Mouse (Mus musculus) forebrain, postnatal 0 days (tissue): ENCODE results near the gene Memo1. TPM values are rescaled to one million over a fixed set of nuclear protein-coding genes. Genes with fewer than 3 reads are reported as not detected.
"Not testable (repeated sequence)": the region's sequence is repeated elsewhere in the genome, so short reads cannot be mapped to it uniquely, and the experiment has no call there.

Source experiments
- ATAC-seq: fragments of 200-750 bp; cut with Nextera tagmentation; 2 replicates; pipeline ENCODE4 v1.8.0; 2017; ENCODE audit warnings: mild to moderate bottlenecking, moderate library complexity
- DNase-seq: peaks from one replicate; pipeline ENCODE4 v3.0.0-alpha.2; 2015
- H3K27ac ChIP-seq: fragments of 300-500 bp; sonication (generic); 2 replicates; pipeline ENCODE4 v1.5.1; 2014; ENCODE audit warnings: low read depth, mild to moderate bottlenecking, antibody characterized with exemption, low read length, moderate library complexity, mixed read lengths
- H3K27me3 ChIP-seq: fragments of 300-500 bp; sonication (generic); 2 replicates; pipeline ENCODE4 v1.6.1; 2014; ENCODE audit warnings: mild to moderate bottlenecking, low read length, mixed read lengths; ENCODE audit not compliant: insufficient read depth
- H3K36me3 ChIP-seq: fragments of 300-500 bp; sonication (generic); 2 replicates; pipeline ENCODE4 v1.6.1; 2014; ENCODE audit warnings: mild to moderate bottlenecking, moderate library complexity; ENCODE audit not compliant: insufficient read depth
- H3K4me1 ChIP-seq: fragments of 300-500 bp; sonication (generic); 2 replicates; pipeline ENCODE4 v1.6.1; 2014; ENCODE audit warnings: antibody characterized with exemption; ENCODE audit not compliant: insufficient read depth
- H3K4me2 ChIP-seq: fragments of 300-500 bp; sonication (generic); 2 replicates; pipeline ENCODE4 v1.6.1; 2014; ENCODE audit warnings: low read depth, mild to moderate bottlenecking, moderate library complexity
- H3K4me3 ChIP-seq: fragments of 300-500 bp; sonication (generic); 2 replicates; pipeline ENCODE4 v1.5.1; 2014; ENCODE audit warnings: low read depth, low read length, mixed read lengths
- H3K9ac ChIP-seq: fragments of 300-500 bp; sonication (generic); 2 replicates; pipeline ENCODE4 v1.6.1; 2014; ENCODE audit warnings: mild to moderate bottlenecking
- H3K9me3 ChIP-seq: fragments of 300-500 bp; sonication (generic); 2 replicates; pipeline ENCODE4 v1.6.1; 2016; ENCODE audit warnings: low read length
- CTCF ChIP-seq: sonication (generic); IDR thresholded peaks from 2 replicates; pipeline ENCODE4 v1.5.1; 2016; ENCODE audit warnings: antibody characterized with exemption, control low read depth, low read depth
- WGBS: fragments of 180-500 bp; shearing (Covaris S2); extraction: QIAGEN DNeasy Blood & Tissue Kit; methylation state at CpG from one replicate; pipeline ENCODE4 v1.1.7; 2014; 5-methylcytosine and 5-hydroxymethylcytosine counted together
- polyA plus RNA-seq: library from polyadenylated mRNA; unstranded; fragments of >200 nt; fragmentation: Nextera tagmentation; extraction: Ambion mirVana; gene quantifications from 2 replicates; pipeline ENCODE4 v1.2.1, GENCODE M21; 2015
- total RNA-seq: library from RNA; depleted of rRNA; stranded (reverse); fragments of >200 nt; gene quantifications from 2 replicates; pipeline ENCODE4 v1.2.3, GENCODE M21; 2014

Memo1 gene
- total and polyA plus RNA-seq, 2 experiments from 2014 or later = 45.7 to 46.3 TPM

DNA sequence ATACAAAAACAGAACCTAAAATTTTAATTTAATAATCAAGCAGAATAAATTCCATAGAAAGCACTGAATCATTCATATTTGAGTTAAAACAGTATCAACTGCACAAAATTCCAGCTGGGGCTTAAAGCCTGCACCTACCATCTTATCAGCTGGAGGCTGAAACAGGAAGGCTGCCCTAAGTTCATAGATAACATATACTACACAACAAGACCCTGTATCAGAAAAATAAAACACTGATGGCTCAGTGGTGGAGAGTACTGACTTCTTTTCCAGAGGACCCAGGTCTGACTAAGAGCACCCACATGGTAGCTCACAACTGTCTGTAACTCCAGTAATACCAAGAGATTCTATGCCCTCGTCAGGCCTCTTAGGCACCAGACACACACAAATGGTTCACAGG, 55.0 kb downstream of the Memo1 start:
- no peaks in the 10 kb centered on the region for H3K27me3 ChIP-seq
- no peaks in the 10 kb centered on the region for H3K4me1 ChIP-seq
- no peak overlapping the region for H3K27ac ChIP-seq
- H3K9me3 ChIP-seq = no peaks in the 10 kb centered on the region
- no peak overlapping the region for H3K4me3 ChIP-seq
- peaks cover 3% of the 10 kb centered on the region; the same call in 1 of the 2 replicates for H3K36me3 ChIP-seq
- no peak for DNase-seq
- TF ChIP-seq CTCF = no peak
- no peak overlapping the region for H3K9ac ChIP-seq
- 97% methylated on average over 1 of the region's 1 CpGs for WGBS
- ATAC-seq = no peak
- H3K4me2 ChIP-seq = no peak overlapping the region

DNA sequence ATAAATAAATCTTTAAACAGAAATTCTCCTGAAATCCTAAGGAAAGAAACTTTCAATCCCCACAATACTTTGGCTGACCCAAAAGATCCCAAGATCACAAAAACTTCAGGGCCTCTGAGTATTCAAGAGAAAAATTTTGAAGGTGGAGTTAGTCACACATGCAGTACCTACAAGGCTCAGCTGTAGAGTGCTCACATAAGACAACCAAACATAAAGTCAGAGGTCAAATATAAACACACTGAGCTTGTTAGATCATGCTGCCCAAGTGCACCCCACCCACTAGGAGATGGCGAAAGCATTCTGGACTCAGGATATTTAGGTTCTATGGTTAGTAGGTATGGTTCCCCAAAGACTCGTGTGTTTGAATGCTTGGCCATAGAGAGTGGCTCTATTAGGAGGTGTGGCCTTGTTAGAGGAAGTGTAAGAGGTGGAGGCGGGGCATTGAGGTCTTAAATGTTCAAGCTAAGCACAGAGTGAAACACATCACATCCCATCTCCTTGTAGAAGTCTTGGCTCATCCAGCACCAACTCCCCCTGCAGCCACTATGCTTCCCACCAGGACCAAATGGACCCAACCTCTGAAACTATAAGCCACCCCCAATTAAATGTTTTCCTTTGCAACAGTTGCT, 67.1 kb downstream of the Memo1 start:
- TF ChIP-seq CTCF = no peak
- Histone ChIP-seq H3K9me3 (no peaks in the 10 kb centered on the region), H3K27me3 (no peaks in the 10 kb centered on the region), H3K4me1 (no peaks in the 10 kb centered on the region), H3K27ac (no peak overlapping the region), H3K9ac (no peak overlapping the region), H3K4me2 (no peak overlapping the region), H3K36me3 (0 out of 2 replicates have a peak, but pooled peaks cover 4% of the 10 kb centered on the region), H3K4me3 (no peak overlapping the region)
- WGBS = 89% methylated on average over 3 of the region's 3 CpGs
- no peak for DNase-seq
- ATAC-seq = no peak

DNA sequence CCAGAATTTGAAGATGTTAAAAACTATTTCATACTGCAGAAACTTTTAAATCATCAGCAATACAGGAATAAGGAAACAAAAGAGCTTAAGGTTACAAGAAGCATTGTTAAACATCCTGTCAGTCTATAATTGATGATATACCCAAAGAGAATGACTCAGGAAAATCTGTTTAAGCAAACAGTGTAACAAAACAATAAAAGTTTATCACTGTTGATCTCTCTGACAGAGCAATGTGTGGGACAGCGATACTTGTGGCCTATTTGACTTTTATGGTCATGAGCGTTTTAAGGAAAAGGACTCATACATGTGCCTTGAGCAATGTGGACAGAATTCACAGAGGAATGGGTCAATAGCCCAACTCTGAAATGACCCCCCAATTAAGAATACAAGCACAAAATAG, 78.0 kb downstream of the Memo1 start:
- Histone ChIP-seq H3K27ac (no peak overlapping the region), H3K4me3 (no peak overlapping the region), H3K27me3 (no peaks in the 10 kb centered on the region), H3K9ac (no peak overlapping the region), H3K4me2 (no peak overlapping the region), H3K4me1 (no peaks in the 10 kb centered on the region), H3K36me3 (peaks cover 8% of the 10 kb centered on the region; the same call in 1 of the 2 replicates), H3K9me3 (no peaks in the 10 kb centered on the region)
- DNase-seq (no peak), ATAC-seq (no peak)
- no peak for TF ChIP-seq CTCF
- 95% methylated on average over 2 of the region's 2 CpGs for WGBS

DNA sequence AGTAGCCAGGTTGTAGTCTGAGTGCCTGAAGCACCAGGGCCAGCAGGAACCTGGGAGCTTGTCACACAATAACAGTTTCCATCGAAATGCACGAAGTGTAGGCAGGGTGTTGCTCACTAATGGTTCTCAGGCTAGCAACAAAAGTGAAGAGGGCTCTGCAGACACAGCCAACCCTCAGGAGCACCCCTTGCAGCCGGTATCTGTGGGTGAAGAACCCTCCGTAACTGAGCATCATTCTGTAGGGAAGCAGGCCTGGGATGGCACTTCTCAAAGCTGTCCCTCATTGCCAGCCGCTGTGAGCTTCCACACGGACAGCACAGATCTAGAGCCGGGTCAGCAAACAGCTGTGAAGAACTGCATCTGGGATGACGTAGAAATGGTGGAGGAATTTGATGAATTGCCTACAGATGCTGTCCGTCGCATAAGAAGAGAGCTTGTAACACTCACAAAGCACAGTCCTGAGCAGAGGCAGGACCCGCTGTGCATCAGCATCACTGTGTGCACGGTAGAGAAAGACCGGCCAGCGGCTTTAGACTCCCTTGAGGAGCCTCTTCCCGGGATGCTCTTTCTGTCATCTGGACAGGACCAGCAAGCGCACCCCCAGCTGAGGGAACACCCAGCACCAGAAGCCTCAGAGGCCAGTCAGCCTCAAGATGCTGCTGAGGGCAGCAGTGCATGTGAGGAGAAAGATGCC, 82.3 kb downstream of the Memo1 start:
- not testable (repeated sequence) for H3K27me3 ChIP-seq, H3K9ac ChIP-seq, H3K27ac ChIP-seq, H3K4me3 ChIP-seq, ATAC-seq, H3K36me3 ChIP-seq, H3K9me3 ChIP-seq, DNase-seq, H3K4me2 ChIP-seq, H3K4me1 ChIP-seq
- 90% methylated on average over 16 of the region's 16 CpGs for WGBS

DNA sequence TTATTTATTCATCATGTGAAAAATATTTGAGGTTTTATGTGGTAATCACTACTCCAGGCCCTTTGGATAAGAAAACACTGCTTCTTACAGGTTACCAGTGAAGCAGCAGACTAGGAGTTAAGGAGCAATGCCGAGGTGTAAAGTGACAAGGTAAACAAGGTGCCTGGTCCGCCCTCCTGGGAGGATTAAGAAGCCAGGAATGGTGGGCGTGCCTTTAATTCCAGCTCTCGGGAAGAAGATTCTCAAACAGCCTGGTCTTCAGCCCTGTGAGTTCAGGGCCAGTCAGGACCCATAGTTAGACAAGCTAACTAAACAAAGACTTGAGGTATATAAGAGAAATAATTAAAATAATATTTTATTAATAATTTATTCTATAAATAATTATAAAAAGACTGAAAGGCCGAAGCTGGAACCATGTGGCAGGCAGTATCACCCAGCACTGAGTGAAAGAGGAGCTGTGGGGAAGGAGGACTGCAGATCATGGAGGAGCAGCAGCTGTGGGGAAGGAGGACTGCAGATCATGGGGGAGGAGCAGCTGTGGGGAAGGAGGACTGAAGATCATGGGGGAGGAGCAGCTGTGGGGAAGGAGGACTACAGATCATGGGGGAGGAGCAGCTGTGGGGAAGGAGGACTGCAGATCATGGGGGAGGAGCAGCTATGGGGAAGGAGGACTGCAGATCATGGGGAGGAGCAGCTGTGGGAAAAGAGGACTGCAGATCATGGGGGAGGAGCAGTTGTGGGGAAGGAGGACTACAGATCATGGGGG, 86.0 kb downstream of the Memo1 start:
- ATAC-seq = no peak
- Histone ChIP-seq H3K4me1 (no peaks in the 10 kb centered on the region), H3K4me2 (no peak overlapping the region), H3K9me3 (no peaks in the 10 kb centered on the region), H3K27ac (no peak overlapping the region), H3K36me3 (peaks cover 5% of the 10 kb centered on the region; the same call in 1 of the 2 replicates), H3K4me3 (no peak overlapping the region), H3K9ac (no peak overlapping the region), H3K27me3 (no peaks in the 10 kb centered on the region)
- DNase-seq = no peak
- 55% methylated on average over 5 of the region's 5 CpGs for WGBS
- no peak for TF ChIP-seq CTCF

DNA sequence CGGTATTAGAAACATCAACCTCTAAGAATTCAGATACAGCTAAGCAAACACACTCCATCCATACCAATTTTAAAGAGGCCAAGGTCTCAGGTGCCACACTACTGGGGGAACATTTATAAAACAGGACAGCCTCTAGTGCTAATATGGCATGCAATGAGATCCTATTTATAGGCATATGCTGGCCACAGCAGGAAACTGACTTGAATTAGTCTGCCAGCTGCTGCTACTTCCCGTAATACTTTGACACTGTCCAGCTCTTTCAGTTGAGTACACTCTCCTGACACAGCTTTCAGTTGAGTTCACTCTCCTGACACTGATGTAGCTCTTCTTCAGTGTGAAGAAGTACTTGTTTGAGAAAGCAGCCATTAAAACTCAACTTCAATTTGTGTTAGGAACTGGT, 99.4 kb downstream of the Memo1 start:
- no peak overlapping the region for H3K27ac ChIP-seq
- DNase-seq = no peak
- no peak overlapping the region for H3K9ac ChIP-seq
- 65% methylated on average over 2 of the region's 2 CpGs for WGBS
- H3K4me2 ChIP-seq = no peak overlapping the region
- no peak for ATAC-seq
- no peak overlapping the region for H3K4me3 ChIP-seq
- no peaks in the 10 kb centered on the region for H3K27me3 ChIP-seq
- TF ChIP-seq CTCF = no peak
- 0 out of 2 replicates have a peak, but pooled peaks cover 3% of the 10 kb centered on the region for H3K36me3 ChIP-seq
- H3K4me1 ChIP-seq = no peaks in the 10 kb centered on the region
- no peaks in the 10 kb centered on the region for H3K9me3 ChIP-seq

DNA sequence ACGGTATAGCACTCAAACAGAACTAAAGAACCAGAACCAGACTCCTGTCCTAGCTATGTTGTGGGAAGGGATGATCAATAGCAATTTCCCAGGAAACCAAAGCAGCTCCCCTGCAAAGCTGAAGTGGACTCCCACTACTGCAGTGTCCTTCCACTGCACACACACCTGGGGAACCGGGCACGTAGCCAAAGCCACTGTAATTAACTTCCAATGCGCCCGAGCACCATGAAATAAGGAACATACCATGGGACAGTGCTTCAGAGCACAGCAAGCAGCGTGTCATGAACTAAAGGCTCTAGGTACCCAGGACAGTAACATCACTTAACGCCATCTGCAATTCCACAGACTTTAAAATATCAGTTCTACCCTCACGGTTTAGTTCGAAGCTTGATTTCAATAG, 100.6 kb downstream of the Memo1 start:
- Histone ChIP-seq H3K36me3 (0 out of 2 replicates have a peak, but pooled peaks cover 3% of the 10 kb centered on the region), H3K27ac (no peak overlapping the region), H3K9me3 (no peaks in the 10 kb centered on the region), H3K4me2 (no peak overlapping the region), H3K27me3 (no peaks in the 10 kb centered on the region), H3K4me1 (no peaks in the 10 kb centered on the region), H3K9ac (no peak overlapping the region), H3K4me3 (no peak overlapping the region)
- ATAC-seq (no peak), DNase-seq (no peak)
- no peak for TF ChIP-seq CTCF
- 71% methylated on average over 9 of the region's 9 CpGs for WGBS
